Mouse (Mus musculus): ENCODE results near the gene Vamp2. TPM values are rescaled to one million over a fixed set of nuclear protein-coding genes. Genes with fewer than 3 reads are reported as not detected.
A peak's percentile ranks its signal among the peaks of the same experiment; 100 is the strongest.

Vamp2 gene
- total RNA-seq, 2 experiments from 2014 or later, result 988 to 1,016 TPM

- Histone ChIP-seq H3K27ac (peak overlapping the region; percentile 98), H3K4me3 (peak overlapping the region; percentile 81)
- DNase-seq (ENCODE audit: low spot score in 2 of 2), result peak in 1 of 2 experiments; percentile 61
- no peak for TF ChIP-seq CTCF (conservative IDR thresholded peaks at IDR 0.05)
Measured at GRCm38 (mm10) chr11:69099177-69099914, 11.1 kb downstream of the Vamp2 start.

GRCm38 (mm10) chr11:69099915-69100345 lies 11.6 kb downstream of the Vamp2 start:
- DNase-seq (ENCODE audit: low spot score in 2 of 2), result peak; percentile 95 to 96
- H3K4me3 ChIP-seq, result peak overlapping the region; percentile 81
- H3K27ac ChIP-seq, result peak overlapping the region; percentile 98
- TF ChIP-seq CTCF (conservative IDR thresholded peaks at IDR 0.05), result peak; percentile 55

GRCm38 (mm10) chr11:69100639-69101360 lies 12.5 kb downstream of the Vamp2 start:
- DNase-seq (ENCODE audit: low spot score in 2 of 2), result peak in 1 of 2 experiments; percentile 17
- peak overlapping the region; percentile 98 for H3K27ac ChIP-seq
- peak overlapping the region; percentile 81 for H3K4me3 ChIP-seq

GRCm38 (mm10) chr11:69101604-69102402 lies 13.5 kb downstream of the Vamp2 start:
- Histone ChIP-seq H3K4me3 (no peak overlapping the region), H3K27ac (peak overlapping the region; percentile 15)

More at GRCm38 (mm10) chr11:69100639-69101360, 12.5 kb downstream of the Vamp2 start:
- TF ChIP-seq CTCF (conservative IDR thresholded peaks at IDR 0.05), result no peak

GRCm38 (mm10) chr11:69102403-69102725 lies 14.1 kb downstream of the Vamp2 start:
- DNase-seq (ENCODE audit: low spot score in 2 of 2), result peak in 1 of 2 experiments; percentile 9
- no peak overlapping the region for H3K4me3 ChIP-seq
- TF ChIP-seq CTCF (conservative IDR thresholded peaks at IDR 0.05), result no peak
- peak overlapping the region; percentile 15; the same call in 1 of the 2 replicates for H3K27ac ChIP-seq

More at GRCm38 (mm10) chr11:69101604-69102402, 13.5 kb downstream of the Vamp2 start:
- DNase-seq (ENCODE audit: low spot score in 2 of 2), result no peak
- no peak for TF ChIP-seq CTCF (conservative IDR thresholded peaks at IDR 0.05)

GRCm38 (mm10) chr11:69103121-69103520 lies 14.8 kb downstream of the Vamp2 start:
- no peak overlapping the region for H3K4me3 ChIP-seq
- DNase-seq (ENCODE audit: low spot score in 2 of 2), result no peak
- TF ChIP-seq CTCF (conservative IDR thresholded peaks at IDR 0.05), result no peak
- no peak overlapping the region for H3K27ac ChIP-seq

- no peak overlapping the region for H3K4me3 ChIP-seq
- TF ChIP-seq CTCF (conservative IDR thresholded peaks at IDR 0.05), result no peak
- 0 out of 2 replicates have a peak overlapping the region, but pooled peaks have one; percentile 3 for H3K27ac ChIP-seq
- DNase-seq (ENCODE audit: low spot score in 2 of 2), result no peak
Measured at GRCm38 (mm10) chr11:69103531-69104435, 15.5 kb downstream of the Vamp2 start.

GRCm38 (mm10) chr11:69104487-69104886 lies 16.2 kb downstream of the Vamp2 start:
- no peak for DNase-seq (ENCODE audit: low spot score in 2 of 2)
- Histone ChIP-seq H3K4me3 (no peak overlapping the region), H3K27ac (no peak overlapping the region)
- TF ChIP-seq CTCF (conservative IDR thresholded peaks at IDR 0.05), result no peak

- H3K4me3 ChIP-seq, result no peak overlapping the region
- TF ChIP-seq CTCF (conservative IDR thresholded peaks at IDR 0.05), result no peak
- no peak overlapping the region for H3K27ac ChIP-seq
- DNase-seq (ENCODE audit: low spot score in 2 of 2), result no peak
Measured at GRCm38 (mm10) chr11:69105227-69105626, 16.9 kb downstream of the Vamp2 start.

GRCm38 (mm10) chr11:69105796-69106195 lies 17.5 kb downstream of the Vamp2 start:
- Histone ChIP-seq H3K4me3 (no peak overlapping the region), H3K27ac (no peak overlapping the region)
- TF ChIP-seq CTCF (conservative IDR thresholded peaks at IDR 0.05), result no peak
- no peak for DNase-seq (ENCODE audit: low spot score in 2 of 2)

GRCm38 (mm10) chr11:69106299-69106698 lies 18.0 kb downstream of the Vamp2 start:
- DNase-seq (ENCODE audit: low spot score in 2 of 2), result peak in 1 of 2 experiments; percentile 16
- Histone ChIP-seq H3K27ac (no peak overlapping the region), H3K4me3 (no peak overlapping the region)
- no peak for TF ChIP-seq CTCF (conservative IDR thresholded peaks at IDR 0.05)

- TF ChIP-seq CTCF (conservative IDR thresholded peaks at IDR 0.05), result no peak
- peak in 1 of 2 experiments; percentile 14 for DNase-seq (ENCODE audit: low spot score in 2 of 2)
- no peak overlapping the region for H3K27ac ChIP-seq
- H3K4me3 ChIP-seq, result no peak overlapping the region
Measured at GRCm38 (mm10) chr11:69106842-69107241, 18.6 kb downstream of the Vamp2 start.
